ENCODE assay signal across 27 mouse cellular contexts in genomic region chr15:81723653-81724052, GRCm38 (mm10). TPM values are rescaled to one million over a fixed set of nuclear protein-coding genes. Genes with fewer than 3 reads are reported as not detected.
DNase-seq lines count a peak whose midpoint lies in the region; ATAC-seq and TF ChIP-seq lines count a peak whose summit lies in the region.
"Had no signal": no experiment of that assay in that cellular context is flagged by ENCODE, and none has a peak within 500 bp of the region (broad histone marks: within the 10 kb centered on the region; RNA-seq: fewer than 3 reads in every experiment).

No protein-coding gene starts in this region.

- H3K36me3 ChIP-seq in testis, adult 2 months (ENCODE audit: control insufficient read depth, insufficient read depth, low read length): peaks cover 2% of the 10 kb centered on the region
- H3K36me3 ChIP-seq in intestine, embryonic 16.5 days (ENCODE audit: control insufficient read depth, insufficient read depth, low read length): peaks cover 14% of the 10 kb centered on the region; the same call in 1 of the 2 replicates
- peaks cover 33% of the 10 kb centered on the region for H3K36me3 ChIP-seq in stomach, postnatal 0 days (ENCODE audit: control insufficient read depth, insufficient read depth, low read length)

- no peak overlapping the region for H3K27ac ChIP-seq in testis, adult 2 months (ENCODE audit: control insufficient read depth, insufficient read depth, low read depth, low read length)
- peak overlapping the region; percentile 43 for H3K27ac ChIP-seq in intestine, embryonic 16.5 days (ENCODE audit: low read length)
- H3K27ac ChIP-seq in stomach, postnatal 0 days (replicated peaks): 0 out of 2 replicates have a peak overlapping the region, but pooled peaks have one; percentile 30
- H3K27ac ChIP-seq: embryonic facial prominence, embryonic 13.5 days; forebrain, embryonic 10.5 days; forebrain, embryonic 13.5 days; gastrocnemius, adult 2 months; heart, embryonic 10.5 days; heart, embryonic 13.5 days; hindbrain, embryonic 12.5 days had no signal

- peak overlapping the region; percentile 13; the same call in 1 of the 2 replicates for H3K4me2 ChIP-seq in intestine, embryonic 16.5 days (ENCODE audit: low read depth, low read length)
- H3K4me2 ChIP-seq in stomach, postnatal 0 days (replicated peaks; ENCODE audit: low read depth): no peak overlapping the region
- H3K4me2 ChIP-seq: embryonic facial prominence, embryonic 13.5 days; forebrain, embryonic 13.5 days; heart, embryonic 13.5 days; hindbrain, embryonic 12.5 days had no signal

- H3K9ac ChIP-seq in intestine, embryonic 16.5 days (ENCODE audit: low read depth, low read length): 0 out of 2 replicates have a peak overlapping the region, but pooled peaks have one; percentile 15
- no peak overlapping the region for H3K9ac ChIP-seq in stomach, postnatal 0 days (ENCODE audit: low read length)
- H3K9ac ChIP-seq: embryonic facial prominence, embryonic 13.5 days; forebrain, embryonic 13.5 days; heart, embryonic 13.5 days; hindbrain, embryonic 12.5 days had no signal

- H3K4me1 ChIP-seq in testis, adult 2 months (ENCODE audit: control insufficient read depth, insufficient read depth, low read length): peaks cover under 1% of the 10 kb centered on the region; the same call in 1 of the 2 replicates
- H3K4me1 ChIP-seq in intestine, embryonic 16.5 days (ENCODE audit: control insufficient read depth, insufficient read depth, low read length): peaks cover 18% of the 10 kb centered on the region
- H3K4me1 ChIP-seq in stomach, postnatal 0 days (replicated peaks; ENCODE audit: control insufficient read depth, insufficient read depth): peaks cover 2% of the 10 kb centered on the region; the same call in 1 of the 2 replicates

- no peaks in the 10 kb centered on the region for H3K9me3 ChIP-seq in intestine, embryonic 16.5 days (ENCODE audit: control insufficient read depth, low read length)
- no peaks in the 10 kb centered on the region for H3K9me3 ChIP-seq in stomach, postnatal 0 days (ENCODE audit: control insufficient read depth, low read length)
- H3K9me3 ChIP-seq: embryonic facial prominence, embryonic 13.5 days; forebrain, embryonic 10.5 days; forebrain, embryonic 13.5 days; heart, embryonic 10.5 days; heart, embryonic 13.5 days; hindbrain, embryonic 12.5 days had no signal

- no peak for DNase-seq in testis, postnatal 10 days (ENCODE audit: low spot score)
- DNase-seq in stomach, postnatal 0 days (ENCODE audit: low spot score): no peak
- DNase-seq in frontal cortex, postnatal 10 days (ENCODE audit: low spot score in 2 of 2): no peak
- DNase-seq in heart, adult 8-10 months (ENCODE audit: low spot score): no peak
- DNase-seq: adrenal gland, adult 2 months; adrenal gland, postnatal 14 days; cerebellum, adult 11 months; cerebellum, adult 2 months; cerebellum, adult 9-11 months; cerebellum, postnatal 25 days; gastrocnemius, adult 2 months; gastrocnemius, postnatal 25 days; heart, adult 18-20 months; heart, postnatal 14 days; heart, postnatal 4 days had no signal

- no peaks in the 10 kb centered on the region for H3K27me3 ChIP-seq in testis, adult 2 months (ENCODE audit: control insufficient read depth, insufficient read depth, low read length)
- H3K27me3 ChIP-seq in intestine, embryonic 16.5 days (replicated peaks; ENCODE audit: control insufficient read depth, insufficient read depth, low read length): no peaks in the 10 kb centered on the region
- H3K27me3 ChIP-seq in stomach, postnatal 0 days (ENCODE audit: control insufficient read depth, insufficient read depth, low read length): no peaks in the 10 kb centered on the region
- H3K27me3 ChIP-seq: embryonic facial prominence, embryonic 13.5 days; forebrain, embryonic 13.5 days; heart, embryonic 13.5 days; hindbrain, embryonic 12.5 days had no signal

- no peak for TF ChIP-seq EP300 in stomach, postnatal 0 days (optimal IDR thresholded peaks at IDR 0.05)

- whole genome bisulfite sequencing in intestine, embryonic 16.5 days: 61% methylated on average over 11 of the region's 11 CpGs
- 77% methylated on average over 11 of the region's 11 CpGs for WGBS in stomach, postnatal 0 days

- TF ChIP-seq POLR2A in testis, adult 2 months (IDR thresholded peaks at IDR 0.05; ENCODE audit: control insufficient read depth, low read depth, low read length): no peak

- peak; percentile 86 for ATAC-seq in intestine, embryonic 16.5 days
- no peak for ATAC-seq in stomach, postnatal 0 days (ENCODE audit: low FRiP score, low TSS enrichment)
- ATAC-seq: CD4-positive, CD25-positive, alpha-beta regulatory T cell, adult 4 months; forebrain, embryonic 13.5 days; forebrain, embryonic 16.5 days; hindbrain, embryonic 16.5 days had no signal

- peak overlapping the region; percentile 89 for H3K4me3 ChIP-seq in testis, adult 2 months (ENCODE audit: control insufficient read depth, low read depth, low read length)
- H3K4me3 ChIP-seq in intestine, embryonic 16.5 days (ENCODE audit: low read length): no peak overlapping the region
- no peak overlapping the region for H3K4me3 ChIP-seq in stomach, postnatal 0 days (ENCODE audit: low read depth, low read length)
- H3K4me3 ChIP-seq: embryonic facial prominence, embryonic 13.5 days; forebrain, embryonic 10.5 days; forebrain, embryonic 13.5 days; gastrocnemius, adult 2 months; heart, embryonic 10.5 days; heart, embryonic 13.5 days; hindbrain, embryonic 12.5 days had no signal

- no peak for TF ChIP-seq CTCF in testis, adult 2 months (IDR thresholded peaks at IDR 0.05; ENCODE audit: control insufficient read depth, insufficient read depth, insufficient replicate concordance, low read depth, low read length)
- no peak for TF ChIP-seq CTCF in stomach, postnatal 0 days (IDR thresholded peaks at IDR 0.05; ENCODE audit: low read depth)

RNA-seq across cellular contexts. Expression of gene Zc3h7b, which starts 21.2 kb away (rescaled TPM):
- polyA plus RNA-seq in testis, adult 2 months (2012; rRNA removed): 21.6 and 26.3 TPM in 2 replicates
- polyA plus RNA-seq in intestine, embryonic 16.5 days (2015; fragmentation: Nextera tagmentation; extraction: Ambion mirVana): 11.7 and 12.0 TPM in 2 replicates
- polyA plus RNA-seq in stomach, postnatal 0 days (2015; fragmentation: Nextera tagmentation; extraction: Ambion mirVana): 9.1 and 11.1 TPM in 2 replicates
- 10 to 100 TPM; 61.4 to 72.3 (median 65.5) TPM for total RNA-seq in heart, adult 8-10 months (2022)

RNA-seq across cellular contexts. Expression of gene Rangap1, which starts 21.7 kb away (rescaled TPM):
- 234 and 245 TPM in 2 replicates for polyA plus RNA-seq in testis, adult 2 months (2012; rRNA removed)
- polyA plus RNA-seq in intestine, embryonic 16.5 days (2015; fragmentation: Nextera tagmentation; extraction: Ambion mirVana): 81.1 and 90.4 TPM in 2 replicates
- polyA plus RNA-seq in stomach, postnatal 0 days (2015; fragmentation: Nextera tagmentation; extraction: Ambion mirVana): 39.0 and 40.2 TPM in 2 replicates
- total RNA-seq in heart, adult 8-10 months (2022): 10 to 100 TPM; 25.4 to 28.6 (median 27.1) TPM

RNA-seq across cellular contexts. Expression of gene Chadl, which starts 26.6 kb away (rescaled TPM):
- 3.8 and 4.6 TPM in 2 replicates for polyA plus RNA-seq in testis, adult 2 months (2012; rRNA removed)
- polyA plus RNA-seq in intestine, embryonic 16.5 days (2015; fragmentation: Nextera tagmentation; extraction: Ambion mirVana): 1.7 and 2.2 TPM in 2 replicates
- polyA plus RNA-seq in stomach, postnatal 0 days (2015; fragmentation: Nextera tagmentation; extraction: Ambion mirVana): 2.4 and 2.9 TPM in 2 replicates
- 1 to 10 TPM in 3 of 4 experiments, under 1 TPM in 1; 0.66 to 2.6 (median 1.3) TPM for total RNA-seq in heart, adult 8-10 months (2022)
- total RNA-seq: common myeloid progenitor, adult 5-6 weeks had no signal

RNA-seq across cellular contexts. Expression of gene L3mbtl2, which starts 60.0 kb away (rescaled TPM):
- 25.3 and 27.4 TPM in 2 replicates for polyA plus RNA-seq in testis, adult 2 months (2012; rRNA removed)
- polyA plus RNA-seq in intestine, embryonic 16.5 days (2015; fragmentation: Nextera tagmentation; extraction: Ambion mirVana): 19.0 and 21.2 TPM in 2 replicates
- polyA plus RNA-seq in stomach, postnatal 0 days (2015; fragmentation: Nextera tagmentation; extraction: Ambion mirVana): 9.2 and 9.4 TPM in 2 replicates
- total RNA-seq in heart, adult 8-10 months (2022): 10 to 100 TPM; 10.6 to 17.0 (median 12.9) TPM
